Comparison of ENCODE assay signal across 8 mouse cellular contexts in the genomic region with DNA sequence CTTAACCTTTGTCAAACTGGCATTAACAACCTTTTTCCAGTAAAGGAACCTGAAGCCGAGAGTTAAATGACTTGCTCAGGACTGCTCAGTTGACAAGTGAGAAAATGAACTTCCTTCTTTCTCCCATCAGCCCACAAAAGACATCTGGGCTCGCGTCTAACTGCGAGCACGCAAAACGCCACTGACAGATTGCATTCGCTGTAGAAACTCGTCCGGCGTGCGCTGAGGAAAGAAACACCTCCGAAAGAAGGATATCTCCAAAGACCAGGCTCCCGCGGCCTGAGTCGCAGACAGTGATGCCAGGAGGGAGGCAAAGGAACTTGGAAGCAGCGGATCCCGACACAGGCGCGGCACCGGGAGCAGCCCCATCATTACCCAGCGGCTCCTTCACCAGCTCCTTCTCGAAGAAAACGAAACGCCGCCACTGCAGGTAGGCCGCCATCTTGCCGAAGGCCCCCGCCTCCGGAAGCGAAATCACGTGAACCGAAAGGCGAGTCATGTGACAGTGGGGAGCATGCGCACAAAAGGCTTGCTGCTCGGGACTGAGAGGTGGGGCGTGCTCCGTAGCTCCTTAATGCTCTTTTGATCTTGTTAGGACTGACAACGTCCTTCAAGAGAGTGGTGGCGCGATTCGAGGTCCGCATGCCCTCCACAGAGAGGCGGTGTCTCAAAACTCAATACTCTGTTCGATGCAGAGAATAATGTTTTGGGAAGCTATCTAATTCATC. TPM values are rescaled to one million over a fixed set of nuclear protein-coding genes. Genes with fewer than 3 reads are reported as not detected.
DNase-seq lines count a peak whose midpoint lies in the region; ATAC-seq and TF ChIP-seq lines count a peak whose summit lies in the region.

Gene Vps11, minus strand, starts transcription at position 481 of the 728 bp plus-strand sequence.

- H3K4me1 ChIP-seq in ES-E14 (ENCODE audit: control insufficient read depth in 2 of 2, insufficient read depth in 2 of 2, low read length in 2 of 2, poor library complexity in 1 of 2) = no peaks in the 10 kb centered on the region; a peak in 1 of 4 replicates
- peaks cover 13% of the 10 kb centered on the region for H3K4me1 ChIP-seq in forebrain, embryonic 15.5 days
- peaks cover 7% of the 10 kb centered on the region; the same call in 1 of the 2 replicates for H3K4me1 ChIP-seq in lung, adult 2 months (ENCODE audit: control insufficient read depth, insufficient read depth, low read length)

- DNase-seq in ES-E14 (ENCODE audit: low read depth, low spot score) = peak; percentile 96
- peak; percentile 93 for DNase-seq in cerebellum, adult 11-12 months
- DNase-seq in heart, postnatal 25 days (ENCODE audit: low spot score) = peak; percentile 87
- peak; percentile 87 to 95 for DNase-seq in layer of hippocampus, adult 18-20 months (ENCODE audit: low spot score in 2 of 2)
- peak; percentile 92 for DNase-seq in lung, adult 2 months
- peak; percentile 89 to 93 for DNase-seq in thymus, adult 18-20 months

- intact Hi-C loops in heart, postnatal 25 days (cut with DNase I) = no loop called here

- 1% methylated on average over 44 of the region's 44 CpGs for WGBS in forebrain, embryonic 15.5 days
- WGBS in lung, adult 2 months = under 1% methylated on average over 44 of the region's 44 CpGs

- H3K9ac ChIP-seq in ES-E14 (ENCODE audit: insufficient read depth, low read depth, low read length, poor library complexity, severe bottlenecking) = peak within 1 kb of the TSS; percentile 95
- peak within 1 kb of the TSS; percentile 92 for H3K9ac ChIP-seq in forebrain, embryonic 15.5 days (replicated peaks)

- TF ChIP-seq POLR2A in lung, adult 2 months (IDR thresholded peaks at IDR 0.05; ENCODE audit: borderline replicate concordance, extremely low read depth, low read depth, low read length) = peak; percentile 94

- H3K4me3 ChIP-seq in ES-E14 (ENCODE audit: insufficient read depth in 1 of 2, low read depth in 1 of 2, low read length in 2 of 2, poor library complexity in 1 of 2, severe bottlenecking in 1 of 2) = peak within 1 kb of the TSS; percentile 84 to 98
- peak within 1 kb of the TSS; percentile 90 for H3K4me3 ChIP-seq in forebrain, embryonic 15.5 days
- peak within 1 kb of the TSS; percentile 98 for H3K4me3 ChIP-seq in lung, adult 2 months (replicated peaks; ENCODE audit: extremely low read depth, low read depth, low read length)

- H3K9me3 ChIP-seq in ES-E14 (ENCODE audit: control insufficient read depth, insufficient read depth, low read depth, low read length) = no peaks in the 10 kb centered on the region
- H3K9me3 ChIP-seq in forebrain, embryonic 15.5 days = no peaks in the 10 kb centered on the region

- no peak for TF ChIP-seq CTCF in lung, adult 2 months (IDR thresholded peaks at IDR 0.05; ENCODE audit: insufficient read depth, low read length)

- peak within 1 kb of the TSS; percentile 46; the same call in 1 of the 2 replicates for H3K27ac ChIP-seq in ES-E14 (ENCODE audit: insufficient read depth, low read depth, low read length, poor library complexity, severe bottlenecking)
- H3K27ac ChIP-seq in forebrain, embryonic 15.5 days (replicated peaks) = peak within 1 kb of the TSS; percentile 85

- peak; percentile 91 for ATAC-seq in forebrain, embryonic 15.5 days (replicated peaks)
- peak; percentile 90 for ATAC-seq in neutrophil, adult 5-6 weeks (ENCODE audit: extremely low read depth, insufficient number of reproducible peaks, low FRiP score, poor library complexity, severe bottlenecking)

- peaks cover 17% of the 10 kb centered on the region for H3K36me3 ChIP-seq in ES-E14 (ENCODE audit: control insufficient read depth, insufficient read depth, low read length, poor library complexity, severe bottlenecking)
- peaks cover 32% of the 10 kb centered on the region for H3K36me3 ChIP-seq in forebrain, embryonic 15.5 days

- H3K4me2 ChIP-seq in forebrain, embryonic 15.5 days (replicated peaks) = peak within 1 kb of the TSS; percentile 86

- H3K27me3 ChIP-seq in forebrain, embryonic 15.5 days = no peaks in the 10 kb centered on the region

- in situ Hi-C loops in ES-E14 (cut with MboI; ENCODE audit: low sequenced_read_pairs in 2 of 2, unreplicated experiment in 2 of 2) = no loop called here

TF ChIP-seq in ES-E14, 5 proteins besides CTCF, POLR2A, EP300 and RAD21:
- no peak for TF ChIP-seq ZNF384 (IDR thresholded peaks at IDR 0.05; ENCODE audit: low read depth, low read length)
- peak; percentile 84 for TF ChIP-seq HCFC1 (IDR thresholded peaks at IDR 0.05; ENCODE audit: borderline replicate concordance, insufficient read depth, low read length)
- no peak for TF ChIP-seq CHD2 (IDR thresholded peaks at IDR 0.05; ENCODE audit: low read depth, low read length)
- no peak for TF ChIP-seq MAFK (IDR thresholded peaks at IDR 0.05; ENCODE audit: insufficient read depth, low read depth, low read length)
- TF ChIP-seq ZC3H11A (IDR thresholded peaks at IDR 0.05; ENCODE audit: borderline replicate concordance, low read depth, low read length) = no peak

RNA-seq across cellular contexts. Expression of gene Vps11, which starts in this region (rescaled TPM):
- 35.0 and 35.8 TPM in 2 replicates for total RNA-seq in ES-E14 (2012; rRNA removed)
- polyA plus RNA-seq in forebrain, embryonic 15.5 days (2015; fragmentation: Nextera tagmentation; extraction: Ambion mirVana) = 38.4 and 42.3 TPM in 2 replicates
- 10 to 100 TPM; 14.3 to 14.8 TPM for total RNA-seq in heart, postnatal 25 days (2021)
- 10 to 100 TPM; 54.9 to 56.6 TPM for total RNA-seq in layer of hippocampus, adult 18-20 months (2021)
- polyA plus RNA-seq in lung, adult 2 months (2012; rRNA removed) = 21.6 and 30.2 TPM in 2 replicates
- total RNA-seq in neutrophil, adult 5-6 weeks (2017) = 34.6 and 37.4 TPM in 2 replicates

Comparison
In these comparisons a context has a peak if more than half of its experiments do, and no peak if none do; other contexts are left out.
1. Peak in every context shown above with its lines: DNase-seq, ATAC-seq, H3K4me3 ChIP-seq and H3K27ac ChIP-seq.